Mouse (Mus musculus): ENCODE measurements at regions not wholly inside any gene's neighbourhood (a gene's known extent, or its start where the extent isn't known, plus 50 kb on each side); places are given as distances from the start of the nearest gene placed in this dataset.

- ATAC-seq (ENCODE audit: low TSS enrichment), result no peak
Measured at GRCm38 (mm10) chr1:78876156-78876555, 59.6 kb downstream of the Kcne4 start.

GRCm38 (mm10) chr1:78879246-78879645 is 62.7 kb downstream of the Kcne4 start:
- ATAC-seq (ENCODE audit: low TSS enrichment), result no peak

- peak; percentile 77 for ATAC-seq (ENCODE audit: low TSS enrichment)
Measured at GRCm38 (mm10) chr1:78882455-78882854, 65.9 kb downstream of the Kcne4 start.

- no peak for ATAC-seq (ENCODE audit: low TSS enrichment)
Measured at GRCm38 (mm10) chr1:78889241-78889640, 72.7 kb downstream of the Kcne4 start.

GRCm38 (mm10) chr1:78891344-78891743 is 74.8 kb downstream of the Kcne4 start:
- peak; percentile 99 for ATAC-seq (ENCODE audit: low TSS enrichment)

GRCm38 (mm10) chr1:78894301-78894700 is 77.7 kb downstream of the Kcne4 start:
- no peak for ATAC-seq (ENCODE audit: low TSS enrichment)

- no peak for ATAC-seq (ENCODE audit: low TSS enrichment)
Measured at GRCm38 (mm10) chr1:78895112-78895511, 78.6 kb downstream of the Kcne4 start.

GRCm38 (mm10) chr1:78907591-78907990 is 91.0 kb downstream of the Kcne4 start:
- ATAC-seq (ENCODE audit: low TSS enrichment), result no peak

- no peak for ATAC-seq (ENCODE audit: low TSS enrichment)
Measured at GRCm38 (mm10) chr1:78907991-78908390, 91.4 kb downstream of the Kcne4 start.

- no peak for ATAC-seq (ENCODE audit: low TSS enrichment)
Measured at GRCm38 (mm10) chr1:78913791-78914190, 97.2 kb downstream of the Kcne4 start.

GRCm38 (mm10) chr1:78919863-78920262 is 103.3 kb downstream of the Kcne4 start:
- no peak for ATAC-seq (ENCODE audit: low TSS enrichment)

- no peak for ATAC-seq (ENCODE audit: low TSS enrichment)
Measured at GRCm38 (mm10) chr1:78929975-78930374, 113.4 kb downstream of the Kcne4 start.

- ATAC-seq (ENCODE audit: low TSS enrichment), result no peak
Measured at GRCm38 (mm10) chr1:78939871-78940270, 123.3 kb downstream of the Kcne4 start.

GRCm38 (mm10) chr1:78945588-78945987 is 129.0 kb downstream of the Kcne4 start:
- no peak for ATAC-seq (ENCODE audit: low TSS enrichment)

GRCm38 (mm10) chr1:78980051-78980450 is 163.5 kb downstream of the Kcne4 start:
- ATAC-seq (ENCODE audit: low TSS enrichment), result no peak

Measured in frontal cortex, adult (tissue).